Mouse (Mus musculus) 3134 (cell line): ENCODE measurements around the gene Hoxd4.

Experiments used
- DNase-seq: peaks from one replicate; pipeline ENCODE4 v3.0.0-alpha.2; 2011; ENCODE audit warnings: low spot score; ENCODE audit not compliant: insufficient read length; ENCODE audit errors: extremely low read depth

Gene Hoxd4

GRCm38 (mm10) chr2:74691995-74692807 lies 19.5 kb upstream of the Hoxd4 start:
- no peak for DNase-seq

- DNase-seq = no peak
These were observed 18.8 kb upstream of the Hoxd4 start for GRCm38 (mm10) chr2:74692808-74693431.

- no peak for DNase-seq
These were observed 18.3 kb upstream of the Hoxd4 start for GRCm38 (mm10) chr2:74693432-74693827.

- no peak for DNase-seq
These were observed 17.7 kb upstream of the Hoxd4 start for GRCm38 (mm10) chr2:74694066-74694465.

GRCm38 (mm10) chr2:74695383-74695782 lies 16.3 kb upstream of the Hoxd4 start:
- DNase-seq = no peak

- DNase-seq = no peak
These were observed 15.8 kb upstream of the Hoxd4 start for GRCm38 (mm10) chr2:74695813-74696430.

GRCm38 (mm10) chr2:74696442-74697335 lies 15.0 kb upstream of the Hoxd4 start:
- no peak for DNase-seq

GRCm38 (mm10) chr2:74697567-74698121 lies 14.1 kb upstream of the Hoxd4 start, which contains the start of gene Hoxd9:
Gene Hoxd9 (plus strand): TSS chr2:74697727.
- no peak for DNase-seq

- DNase-seq = no peak
These were observed 13.3 kb upstream of the Hoxd4 start for GRCm38 (mm10) chr2:74698201-74699052.

- no peak for DNase-seq
These were observed 12.7 kb upstream of the Hoxd4 start for GRCm38 (mm10) chr2:74699053-74699430.

GRCm38 (mm10) chr2:74699664-74700545 lies 11.8 kb upstream of the Hoxd4 start:
- no peak for DNase-seq

- no peak for DNase-seq
These were observed 11.1 kb upstream of the Hoxd4 start for GRCm38 (mm10) chr2:74700546-74701112.

- no peak for DNase-seq
These were observed 9.5 kb upstream of the Hoxd4 start for GRCm38 (mm10) chr2:74701949-74702819.

GRCm38 (mm10) chr2:74702820-74703219 lies 8.9 kb upstream of the Hoxd4 start:
- no peak for DNase-seq

- DNase-seq = no peak
These were observed 8.4 kb upstream of the Hoxd4 start for GRCm38 (mm10) chr2:74703317-74703716.

- no peak for DNase-seq
These were observed 7.9 kb upstream of the Hoxd4 start for GRCm38 (mm10) chr2:74703720-74704392.
